Mouse (Mus musculus) lung, adult 18-20 months (tissue): ENCODE results near the gene Rplp1.

Experiments
- DNase-seq, 2 experiments: peaks; one replicate each; pipeline ENCODE4 v3.0.0; 2022; ENCODE audit warnings: mixed read lengths in 2 of 2

Gene Rplp1

DNA sequence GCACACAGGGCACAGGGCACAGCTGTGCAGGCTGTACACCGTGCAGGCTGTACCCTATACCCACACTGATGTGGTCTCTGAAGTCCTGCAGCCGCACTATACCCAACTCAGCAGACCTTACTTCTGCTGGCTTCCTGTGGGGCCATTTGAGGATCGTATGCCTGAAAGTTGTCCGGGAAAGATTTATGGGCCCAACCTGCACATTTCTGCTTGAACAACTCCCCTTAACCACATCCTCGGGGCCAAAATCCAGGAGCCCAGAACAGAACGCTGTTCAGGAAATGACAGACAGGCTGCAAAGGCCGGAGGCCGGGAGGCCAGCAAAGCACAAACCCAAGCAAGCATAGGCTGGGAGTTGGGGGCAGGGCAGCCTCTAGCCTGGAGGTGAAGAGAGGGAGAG is 41.0 kb downstream of the Rplp1 start:
- DNase-seq: no peak

DNA sequence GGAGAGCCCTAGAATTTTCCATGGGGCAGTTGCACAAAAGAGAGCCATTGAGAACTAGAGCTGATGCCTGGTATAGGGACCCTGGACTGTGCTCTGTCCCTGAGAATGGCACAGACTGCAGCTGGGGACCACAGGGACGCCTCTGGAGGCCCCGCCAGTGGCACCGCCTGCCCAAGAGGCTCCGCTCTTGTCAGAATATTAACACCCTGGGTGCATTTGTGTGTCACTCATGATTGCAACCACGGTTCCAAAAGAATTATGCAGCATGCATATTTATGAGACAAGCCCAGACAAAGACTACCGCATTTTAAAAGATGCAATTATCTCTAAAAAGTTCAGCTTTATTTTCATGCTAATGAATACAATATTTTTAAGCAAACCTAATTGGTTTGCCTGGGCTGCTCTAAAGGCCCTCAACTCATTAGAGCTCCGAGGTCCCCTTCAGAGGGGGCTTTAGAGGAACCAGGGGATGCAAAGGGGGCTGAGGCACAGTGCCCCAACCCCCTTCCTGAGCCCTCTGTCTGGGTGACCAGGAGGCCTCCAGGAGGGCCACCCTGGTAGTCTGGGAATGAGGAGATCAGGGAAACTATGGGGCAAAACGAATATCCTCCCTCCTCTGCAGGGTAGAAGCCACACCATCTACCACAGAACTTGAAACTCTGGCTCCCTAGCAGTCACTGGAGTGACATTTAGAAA is 41.9 kb downstream of the Rplp1 start:
- no peak for DNase-seq

DNA sequence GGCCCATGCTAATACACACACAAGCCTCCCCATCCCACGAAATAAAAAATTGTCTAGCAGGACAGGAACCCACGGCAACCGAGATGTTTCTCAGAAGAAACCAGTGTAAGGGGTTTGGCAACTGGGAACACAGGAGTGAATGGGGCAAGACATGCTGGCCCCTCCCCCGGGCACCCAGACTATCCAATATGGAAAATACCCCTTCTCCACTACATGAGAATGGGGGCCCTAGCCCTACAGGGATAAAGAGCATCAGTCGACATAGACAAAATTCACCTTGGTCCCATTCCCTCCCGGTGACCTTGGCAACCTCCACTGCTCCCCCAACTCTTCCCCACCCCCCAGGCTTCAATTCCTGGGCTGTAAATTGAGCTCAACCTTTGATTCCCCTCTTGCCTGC is 42.5 kb downstream of the Rplp1 start:
- no peak for DNase-seq

DNA sequence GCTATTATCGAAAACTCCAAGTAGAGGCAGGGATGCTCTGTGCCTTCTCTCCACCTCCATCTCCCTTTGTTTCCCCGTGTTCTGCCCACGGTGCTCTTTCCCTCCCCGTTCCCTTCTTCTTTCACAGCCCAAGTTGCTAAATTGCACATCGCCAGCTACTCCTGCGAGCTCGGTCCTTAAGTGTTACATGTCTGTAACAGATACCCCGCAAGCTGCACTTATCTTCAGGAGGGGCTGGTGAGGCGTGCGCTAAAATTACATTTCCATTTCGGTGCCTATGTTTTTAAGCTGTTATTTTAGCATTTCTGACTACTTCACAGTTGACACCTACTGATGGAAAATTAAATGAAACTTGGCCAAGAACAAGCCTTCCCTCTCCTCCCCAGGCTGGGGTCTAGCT is 46.7 kb downstream of the Rplp1 start:
- no peak for DNase-seq
